Mouse (Mus musculus): ENCODE results near the gene B3gnt8. TPM values are rescaled to one million over a fixed set of nuclear protein-coding genes. Genes with fewer than 3 reads are reported as not detected.

B3gnt8 gene
- polyA plus RNA-seq, 1 experiment = 14.1 TPM

Other genes starting within 250 kb of the B3gnt8 start
- 24.8 and 25.1 TPM in 2 replicates for gene Lipe, start 227.9 kb upstream of the B3gnt8 start, polyA plus RNA-seq (2012; rRNA removed)
- 0.08 and 0.16 TPM in 2 replicates for gene Cxcl17, start 213.8 kb upstream of the B3gnt8 start, polyA plus RNA-seq (2012; rRNA removed)
- gene Ceacam1, start 149.1 kb upstream of the B3gnt8 start, polyA plus RNA-seq (2012; rRNA removed) = 7.9 and 8.5 TPM in 2 replicates
- 0.39 and 0.77 TPM in 2 replicates for gene Ceacam2, start 86.8 kb upstream of the B3gnt8 start, polyA plus RNA-seq (2012; rRNA removed)
- gene Erich4, start 10.8 kb upstream of the B3gnt8 start, polyA plus RNA-seq (2012; rRNA removed) = not detected in 2 replicates
- 38.9 and 44.1 TPM in 2 replicates for gene Dmac2, start 7.2 kb upstream of the B3gnt8 start, polyA plus RNA-seq (2012; rRNA removed)
- 90.1 and 102 TPM in 2 replicates for gene Bckdha, start 32.3 kb downstream of the B3gnt8 start, polyA plus RNA-seq (2012; rRNA removed)
- gene Exosc5, start 32.5 kb downstream of the B3gnt8 start, polyA plus RNA-seq (2012; rRNA removed) = 50.4 and 64.6 TPM in 2 replicates
- gene Tmem91, start 48.5 kb downstream of the B3gnt8 start, polyA plus RNA-seq (2012; rRNA removed) = 1.1 and 1.3 TPM in 2 replicates
- 25.6 TPM in 2 replicates for gene B9d2, start 54.1 kb downstream of the B3gnt8 start, polyA plus RNA-seq (2012; rRNA removed)
- gene Tgfb1, start 60.3 kb downstream of the B3gnt8 start, polyA plus RNA-seq (2012; rRNA removed) = 16.2 and 27.6 TPM in 2 replicates
- gene Ccdc97, start 92.4 kb downstream of the B3gnt8 start, polyA plus RNA-seq (2012; rRNA removed) = 42.4 and 49.7 TPM in 2 replicates
- gene Hnrnpul1, start 128.1 kb downstream of the B3gnt8 start, polyA plus RNA-seq (2012; rRNA removed) = 18.9 and 44.9 TPM in 2 replicates
- 92.8 and 117 TPM in 2 replicates for gene Axl, start 162.1 kb downstream of the B3gnt8 start, polyA plus RNA-seq (2012; rRNA removed)
- 28.4 and 30.1 TPM in 2 replicates for gene Cyp2s1, start 190.3 kb downstream of the B3gnt8 start, polyA plus RNA-seq (2012; rRNA removed)

Measured in urinary bladder, adult 2 months (tissue).